Mouse (Mus musculus) granulocyte monocyte progenitor cell, adult 5-6 weeks (primary cell): ENCODE data around the gene Zc2hc1b. TPM values are rescaled to one million over a fixed set of nuclear protein-coding genes. Genes with fewer than 3 reads are reported as not detected.

Experiments
- ATAC-seq: replicated peaks from 2 replicates; pipeline ENCODE4 v1.8.0; 2016; ENCODE audit warnings: mild to moderate bottlenecking, moderate TSS enrichment, inconsistent platforms; ENCODE audit not compliant: poor library complexity, severe bottlenecking
- total RNA-seq, 2 experiments: library from RNA; stranded (forward) in 1 of 2; stranded (reverse) in 1 of 2; fragments of 200-712, 200-1000 nt in 1 of 2; fragments of >200 nt in 1 of 2; fragmentation: Nextera tagmentation in 1 of 2; gene quantifications; 2 replicates each; pipeline ENCODE4 v1.2.3; 2014 to 2017

The Zc2hc1b gene
- total RNA-seq, 2 experiments from 2014 or later, result not detected

GRCm38 (mm10) chr10:13118024-13118769 is 59.6 kb downstream of the Zc2hc1b start:
- ATAC-seq, result no peak

- ATAC-seq, result no peak
Measured at GRCm38 (mm10) chr10:13116706-13117665, 60.8 kb downstream of the Zc2hc1b start.

- no peak for ATAC-seq
Measured at GRCm38 (mm10) chr10:13115030-13115429, 62.8 kb downstream of the Zc2hc1b start.

GRCm38 (mm10) chr10:13113641-13114040 is 64.2 kb downstream of the Zc2hc1b start:
- no peak for ATAC-seq

- ATAC-seq, result no peak
Measured at GRCm38 (mm10) chr10:13112849-13113248, 65.0 kb downstream of the Zc2hc1b start.

GRCm38 (mm10) chr10:13109781-13110180 is 68.0 kb downstream of the Zc2hc1b start:
- no peak for ATAC-seq

- no peak for ATAC-seq
Measured at GRCm38 (mm10) chr10:13108847-13109246, 69.0 kb downstream of the Zc2hc1b start.

GRCm38 (mm10) chr10:13108021-13108548 is 69.7 kb downstream of the Zc2hc1b start:
- ATAC-seq, result no peak

GRCm38 (mm10) chr10:13106909-13107624 is 70.8 kb downstream of the Zc2hc1b start:
- no peak for ATAC-seq

- peak; percentile 100 for ATAC-seq
Measured at GRCm38 (mm10) chr10:13103838-13104237, 74.0 kb downstream of the Zc2hc1b start.

- no peak for ATAC-seq
Measured at GRCm38 (mm10) chr10:13102360-13102759, 75.5 kb downstream of the Zc2hc1b start.

- ATAC-seq, result no peak
Measured at GRCm38 (mm10) chr10:13100061-13100648, 77.7 kb downstream of the Zc2hc1b start.

Other genes with a start within 250 kb of the Zc2hc1b start
- 7.4 and 9.1 TPM in 2 replicates for gene Stx11, start 213.7 kb downstream of the Zc2hc1b start, total RNA-seq (2014; fragmentation: Nextera tagmentation)
- 5.9 and 8.7 TPM in 2 replicates for gene Stx11, start 213.7 kb downstream of the Zc2hc1b start, total RNA-seq (2017)
- gene Sf3b5, start 172.7 kb downstream of the Zc2hc1b start, total RNA-seq (2014; fragmentation: Nextera tagmentation), result 14.5 and 21.6 TPM in 2 replicates
- gene Sf3b5, start 172.7 kb downstream of the Zc2hc1b start, total RNA-seq (2017), result 20.7 and 29.0 TPM in 2 replicates
- 0.37 TPM in 1 of 2 replicates, not detected in the other for gene Plagl1, start 117.5 kb downstream of the Zc2hc1b start, total RNA-seq (2014; fragmentation: Nextera tagmentation)
- gene Plagl1, start 117.5 kb downstream of the Zc2hc1b start, total RNA-seq (2017), result not detected in 2 replicates
- gene Ltv1, start 15.1 kb upstream of the Zc2hc1b start, total RNA-seq (2014; fragmentation: Nextera tagmentation), result 43.3 and 45.3 TPM in 2 replicates
- 67.9 and 72.2 TPM in 2 replicates for gene Ltv1, start 15.1 kb upstream of the Zc2hc1b start, total RNA-seq (2017)